Mouse (Mus musculus) CH12.LX (cell line): ENCODE data around the gene Xpo6.

ENCODE experiments used
- CTCF ChIP-seq, 2 experiments: IDR thresholded peaks in 1 of 2; conservative IDR thresholded peaks in 1 of 2; 2 replicates each; pipeline ENCODE4 v1.5.1; 2011 to 2012; ENCODE audit warnings: low read depth in 2 of 2, low read length in 2 of 2, improper control_type of control experiment in 1 of 2, inconsistent platforms in 1 of 2, mild to moderate bottlenecking in 1 of 2, moderate library complexity in 1 of 2
- JUN ChIP-seq: IDR thresholded peaks from 2 replicates; pipeline ENCODE4 v1.6.1; 2011; ENCODE audit warnings: low read depth, mild to moderate bottlenecking, low read length, improper control_type of control experiment, moderate library complexity; ENCODE audit not compliant: insufficient read depth
- MAX ChIP-seq: IDR thresholded peaks from 2 replicates; pipeline ENCODE4 v1.6.1; 2011; ENCODE audit warnings: low read length, improper control_type of control experiment
- POLR2A ChIP-seq: IDR thresholded peaks from 2 replicates; pipeline ENCODE4 v1.6.1; 2011; ENCODE audit warnings: low read depth, mild to moderate bottlenecking, improper control_type of control experiment, low read length
- POLR2AphosphoS2 ChIP-seq: IDR thresholded peaks from 2 replicates; pipeline ENCODE4 v1.6.1; 2011; ENCODE audit warnings: low read depth, low read length, improper control_type of control experiment
- SIN3A ChIP-seq: IDR thresholded peaks from 2 replicates; pipeline ENCODE4 v1.6.1; 2012; ENCODE audit warnings: low read length, improper control_type of control experiment, inconsistent platforms
- ZKSCAN1 ChIP-seq: IDR thresholded peaks from 2 replicates; pipeline ENCODE4 v1.6.1; 2012; ENCODE audit warnings: low read depth, inconsistent platforms, low read length, improper control_type of control experiment, borderline replicate concordance

DNA sequence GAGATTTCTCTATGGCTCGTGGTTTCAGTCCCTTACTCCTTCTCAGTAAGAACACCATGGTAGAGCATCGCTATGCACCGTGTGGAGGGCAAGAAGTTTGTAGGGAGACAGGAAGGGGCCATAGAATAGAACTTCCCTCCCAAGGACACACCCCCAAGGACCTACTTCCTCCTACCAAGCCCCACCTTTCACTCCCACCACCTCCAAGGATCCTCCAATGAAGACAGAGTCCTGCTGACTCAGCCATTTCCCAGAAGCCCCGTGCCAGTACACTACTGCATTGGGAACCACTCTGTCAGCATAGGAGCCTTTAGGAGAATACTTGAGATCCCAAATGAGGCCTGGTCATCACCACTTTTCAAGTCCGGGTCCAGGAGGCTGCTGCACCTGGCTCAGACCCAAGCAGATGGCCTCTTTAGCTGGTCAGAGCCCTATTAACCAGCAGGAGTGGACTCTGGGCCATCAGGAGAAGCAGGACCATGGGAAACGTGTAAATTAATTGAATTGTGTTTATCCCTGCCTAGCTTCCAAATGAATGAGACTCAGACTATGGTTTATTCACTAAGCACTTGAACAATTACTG lies 44.0 kb upstream of the Xpo6 start:
- no peak for TF ChIP-seq POLR2AphosphoS2
- TF ChIP-seq MAX: no peak
- TF ChIP-seq CTCF (conservative IDR thresholded peaks at IDR 0.05 in 1 of 2, IDR thresholded peaks at IDR 0.05 in 1 of 2; ENCODE audit: low read depth in 2 of 2, low read length in 2 of 2): no peak
- TF ChIP-seq POLR2A: no peak
- no peak for TF ChIP-seq SIN3A
- TF ChIP-seq ZKSCAN1: no peak
- TF ChIP-seq JUN: no peak
